Mouse (Mus musculus) urinary bladder, postnatal 14 days (tissue): ENCODE measurements around the gene Sdhd.
"Not testable (repeated sequence)": the region's sequence is repeated elsewhere in the genome, so short reads cannot be mapped to it uniquely, and the experiment has no call there.

ENCODE experiments used
- DNase-seq: peaks from one replicate; pipeline ENCODE4 v3.0.0; 2021; ENCODE audit warnings: low spot score

Sdhd gene

DNA sequence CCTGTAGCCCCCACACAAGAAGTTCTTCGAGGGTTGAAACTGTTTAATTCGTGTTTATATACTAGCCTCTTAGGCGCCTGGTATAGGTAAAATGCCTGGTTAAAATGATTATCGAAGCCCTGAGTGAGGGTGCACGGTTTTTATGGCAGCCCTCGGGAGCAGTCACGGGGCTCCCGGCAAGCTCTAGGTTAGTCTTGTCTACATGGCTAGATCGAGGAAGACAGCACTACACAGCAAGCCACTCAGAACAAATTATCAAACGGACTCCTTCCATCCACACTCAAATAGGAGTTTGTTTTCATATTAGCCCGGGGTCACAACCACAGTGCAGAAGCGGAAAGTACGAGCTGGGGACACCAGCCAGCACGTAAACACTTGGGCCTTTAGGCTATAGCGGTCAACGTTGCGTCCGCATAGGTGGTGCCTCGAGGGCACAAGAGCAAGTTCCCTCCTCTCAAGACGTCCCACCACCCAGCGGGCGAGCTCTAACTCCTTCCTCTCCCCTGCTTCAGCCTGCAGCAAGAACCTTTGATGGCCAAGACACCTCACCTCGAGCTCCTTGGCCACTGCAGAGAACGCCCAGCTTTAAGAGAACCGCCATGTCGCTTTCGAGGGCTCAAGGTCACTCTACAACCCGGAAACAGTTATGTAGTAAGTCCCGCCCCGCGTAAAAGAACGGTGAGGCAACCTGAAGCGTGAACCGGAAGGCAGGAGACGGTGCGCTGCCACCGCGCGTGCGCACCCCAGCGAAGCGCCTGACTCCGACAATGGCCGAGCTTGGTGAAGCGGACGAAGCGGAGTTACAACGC is at the start of gene Sdhd, which contains the start of gene Timm8b:
TSS of gene Sdhd (minus strand) at position 624 of the 809 bp plus-strand sequence.
TSS of gene Timm8b (plus strand) at position 722 of the 809 bp plus-strand sequence.
- DNase-seq, result peak; percentile 93

GRCm38 (mm10) chr9:50650503-50650902 is 46.9 kb upstream of the Sdhd start:
- DNase-seq, result no peak

DNA sequence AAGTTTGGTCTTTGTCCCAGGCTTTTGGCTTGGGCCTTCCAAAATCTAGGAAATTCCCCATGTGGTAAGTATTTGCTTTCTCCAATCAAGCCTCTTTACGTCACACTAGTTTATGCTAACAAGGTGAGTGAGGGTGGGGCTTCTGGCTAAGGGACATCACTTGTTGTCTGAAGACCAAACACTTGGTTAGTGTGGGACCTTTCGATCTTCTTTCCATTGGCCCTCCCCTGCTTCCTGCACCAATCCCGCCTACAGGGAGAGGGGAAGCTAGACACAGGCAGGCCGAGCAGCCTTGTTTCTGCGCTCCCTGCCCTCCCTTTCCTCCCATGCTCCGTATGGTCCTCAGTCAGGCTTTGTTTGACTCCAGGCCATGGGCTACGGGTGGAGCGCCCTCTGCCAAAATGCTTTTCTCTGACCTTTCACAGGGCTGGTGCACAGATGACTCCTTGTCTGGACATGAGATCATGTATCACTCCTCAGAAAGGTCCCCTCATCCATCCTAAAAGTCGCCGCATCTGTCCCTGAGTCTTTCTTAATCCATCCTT is 43.3 kb upstream of the Sdhd start:
- DNase-seq, result no peak

GRCm38 (mm10) chr9:50634270-50634669 is 30.7 kb upstream of the Sdhd start:
- no peak for DNase-seq

DNA sequence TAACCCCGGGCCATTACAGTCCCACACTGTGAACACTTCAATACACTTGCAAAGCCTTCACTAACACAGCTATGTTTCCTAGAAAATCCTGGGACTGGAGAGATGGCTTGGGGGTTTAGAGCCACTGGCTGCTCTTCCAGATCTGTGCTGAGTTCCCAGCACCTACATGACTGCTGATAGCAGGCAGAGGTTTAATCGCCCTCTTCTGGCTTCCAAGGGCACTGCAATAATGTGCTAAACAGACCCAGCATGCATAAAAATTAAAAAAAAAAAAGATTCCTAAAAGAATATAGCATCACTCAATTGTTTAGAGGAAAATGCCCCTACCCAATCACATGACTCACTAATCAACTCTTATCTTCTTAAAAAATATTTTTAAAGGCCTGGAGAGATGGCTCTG is 29.4 kb upstream of the Sdhd start:
- DNase-seq, result no peak

- no peak for DNase-seq
Measured at GRCm38 (mm10) chr9:50632016-50632688, 28.5 kb upstream of the Sdhd start.

- not testable (repeated sequence) for DNase-seq
Measured at GRCm38 (mm10) chr9:50630903-50631302, 27.3 kb upstream of the Sdhd start.

DNA sequence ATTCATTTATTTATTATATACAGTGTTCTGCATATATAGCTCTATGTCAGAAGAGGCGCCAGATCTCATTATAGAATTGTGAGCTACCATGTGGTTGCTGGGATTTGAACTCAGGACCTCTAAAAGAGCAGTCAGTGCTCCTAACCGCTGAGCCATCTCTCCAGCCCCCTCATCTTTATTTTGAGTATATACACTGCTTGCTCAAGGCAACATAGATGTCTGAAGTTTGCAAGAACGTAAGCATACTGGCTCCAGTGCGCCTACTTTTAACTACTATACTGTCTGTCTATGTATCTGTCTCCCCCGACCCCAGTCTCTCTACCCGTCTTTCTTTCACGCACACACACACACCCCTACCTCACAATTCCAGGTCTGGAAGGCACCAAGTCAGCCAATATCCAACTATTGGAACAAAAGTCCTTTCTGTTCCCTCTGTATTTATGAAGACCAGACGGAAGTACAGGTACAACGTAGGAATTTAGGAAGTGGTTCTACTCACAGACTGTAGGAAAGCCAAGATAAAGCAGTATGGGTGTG is 14.2 kb upstream of the Sdhd start:
- DNase-seq, result no peak

- peak; percentile 87 for DNase-seq
Measured at GRCm38 (mm10) chr9:50616766-50617603, 13.4 kb upstream of the Sdhd start, which contains the start of the genes Pih1d2 and Nkapd1. Gene Pih1d2 (plus strand): TSS chr9:50617321. Gene Nkapd1 (minus strand): TSS chr9:50617464.

DNA sequence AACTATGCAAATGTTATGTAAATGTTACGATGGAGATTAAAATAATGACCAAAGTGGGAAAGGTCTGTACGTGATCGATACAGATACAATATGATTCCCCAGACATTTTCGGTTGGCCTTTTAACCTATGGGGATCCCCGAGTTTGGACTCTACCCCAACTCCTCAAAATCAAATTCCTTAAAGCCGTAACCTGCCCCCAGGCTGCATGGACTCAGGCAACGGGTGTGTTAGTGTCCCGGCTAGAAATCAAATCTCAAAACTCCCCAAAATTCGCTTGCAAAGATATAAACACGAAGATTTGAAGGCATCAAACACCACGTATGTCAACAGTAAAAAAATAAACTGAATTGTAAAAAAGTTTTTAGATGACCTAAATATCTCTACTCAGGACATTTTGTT is 12.5 kb upstream of the Sdhd start:
- no peak for DNase-seq

GRCm38 (mm10) chr9:50612115-50612514 is 8.5 kb upstream of the Sdhd start:
- DNase-seq, result no peak

DNA sequence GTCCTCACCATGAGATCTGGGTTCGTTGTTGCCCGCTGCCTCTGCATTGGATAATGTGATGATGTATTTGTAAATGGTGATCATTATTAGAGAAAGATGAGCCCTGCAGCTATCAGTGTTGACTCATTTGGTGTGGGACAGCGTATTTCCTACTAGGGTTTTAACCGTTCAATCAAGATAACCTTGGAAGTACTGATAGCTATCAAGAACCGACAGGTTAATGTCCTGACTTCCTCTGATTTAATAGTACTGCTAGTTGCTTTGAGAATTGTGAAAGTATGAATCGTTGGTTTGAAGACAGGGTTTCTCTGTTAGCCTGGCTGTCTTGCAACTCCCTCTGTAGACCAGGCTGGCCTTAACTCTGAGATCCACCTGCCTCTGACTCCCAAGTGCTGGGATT is 726 bp upstream of the Sdhd start:
- DNase-seq, result no peak

GRCm38 (mm10) chr9:50603998-50604324 is 349 bp upstream of the Sdhd start:
- no peak for DNase-seq

GRCm38 (mm10) chr9:50602055-50602845 is 1.4 kb downstream of the Sdhd start:
- no peak for DNase-seq

GRCm38 (mm10) chr9:50601536-50601935 is 2.1 kb downstream of the Sdhd start:
- DNase-seq, result no peak

DNA sequence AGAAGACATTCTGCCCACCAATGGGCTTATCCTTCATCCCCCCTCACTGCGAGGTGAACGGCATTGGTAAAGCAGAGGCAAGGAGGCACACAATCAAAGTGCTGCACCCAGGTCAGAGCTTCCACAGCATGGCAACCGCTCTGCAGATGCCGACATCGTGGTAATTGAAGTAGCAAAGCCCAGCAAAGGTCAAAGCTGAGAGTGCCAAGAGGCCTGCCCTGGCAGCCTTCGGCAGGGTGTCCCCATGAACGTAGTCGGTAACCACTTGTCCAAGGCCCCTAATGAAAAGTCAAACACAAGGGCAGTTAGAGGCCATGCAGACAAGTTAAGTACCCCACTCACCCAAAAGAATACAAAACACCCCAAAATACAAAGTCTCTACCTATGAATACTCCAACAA is 6.6 kb downstream of the Sdhd start:
- DNase-seq, result no peak

DNA sequence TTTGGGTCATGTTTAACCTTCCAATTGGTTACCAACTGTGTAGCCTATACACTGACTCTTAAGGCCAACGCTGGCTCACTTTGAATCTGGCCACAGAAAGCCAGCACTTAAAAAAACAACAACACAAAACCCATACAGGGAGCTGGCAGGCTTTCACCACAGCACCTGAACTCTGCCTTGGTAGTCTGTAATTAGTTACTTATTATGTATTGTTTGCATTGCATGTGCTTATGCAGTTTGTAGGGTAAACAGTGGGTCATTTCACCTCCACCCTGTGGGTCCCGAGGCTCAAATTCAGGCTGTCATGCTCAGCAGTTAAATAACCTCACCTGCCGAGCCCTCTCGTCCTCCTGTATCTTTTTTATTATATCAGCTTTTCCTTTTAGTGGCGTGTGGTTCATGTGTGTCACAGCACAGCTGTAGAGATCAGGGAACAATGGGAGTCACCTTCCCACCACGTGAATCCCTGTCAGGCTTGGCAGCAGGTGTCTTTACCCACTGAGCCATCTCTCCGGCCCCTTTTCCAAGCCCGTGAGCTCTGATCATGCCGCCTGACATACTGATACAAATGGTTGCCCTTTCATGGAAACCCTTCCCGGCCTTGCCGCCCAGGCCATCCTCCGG is 8.7 kb downstream of the Sdhd start:
- DNase-seq, result no peak

GRCm38 (mm10) chr9:50593544-50593943 is 10.1 kb downstream of the Sdhd start:
- DNase-seq, result peak; percentile 20

- no peak for DNase-seq
Measured at GRCm38 (mm10) chr9:50592955-50593354, 10.7 kb downstream of the Sdhd start.

- DNase-seq, result no peak
Measured at GRCm38 (mm10) chr9:50590856-50591518, 12.6 kb downstream of the Sdhd start.
